Mouse (Mus musculus) olfactory bulb, adult 2 months (tissue): ENCODE results near the gene H3f3b.

ENCODE experiments used
- CTCF ChIP-seq: fragments of 200-500 bp; IDR thresholded peaks from 2 replicates; pipeline ENCODE4 v1.5.1; 2012; ENCODE audit warnings: low read depth, mild to moderate bottlenecking, low read length, moderate library complexity; ENCODE audit not compliant: insufficient read depth
- POLR2A ChIP-seq: fragments of 200-500 bp; IDR thresholded peaks from 2 replicates; pipeline ENCODE4 v1.6.1; 2012; ENCODE audit warnings: mild to moderate bottlenecking, low read depth, low read length, moderate library complexity; ENCODE audit not compliant: insufficient read depth

DNA sequence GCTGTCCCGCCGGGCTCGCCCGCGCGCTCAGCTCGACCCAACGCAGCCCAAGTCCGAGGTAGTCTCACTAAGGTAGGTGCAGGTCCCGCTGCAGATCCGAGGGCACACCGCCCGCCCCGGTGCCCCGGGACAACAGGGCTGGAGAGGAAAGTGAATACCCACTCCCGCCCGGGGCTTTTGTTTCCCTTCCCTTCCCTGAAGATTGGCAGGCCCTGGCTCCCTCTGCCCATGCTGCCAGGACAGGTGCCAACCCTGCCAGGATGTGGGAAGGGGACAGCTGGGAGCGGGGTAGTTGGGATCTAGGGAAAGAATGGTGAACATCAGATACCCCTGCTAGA is 52.7 kb downstream of the H3f3b start:
- TF ChIP-seq POLR2A (no peak), CTCF (no peak)
